Mouse (Mus musculus): ENCODE data around the gene Cib1. TPM values are rescaled to one million over a fixed set of nuclear protein-coding genes. Genes with fewer than 3 reads are reported as not detected.

Gene Cib1
- polyA plus RNA-seq, 1 experiment from 2014 or later = 26.0 TPM

DNA sequence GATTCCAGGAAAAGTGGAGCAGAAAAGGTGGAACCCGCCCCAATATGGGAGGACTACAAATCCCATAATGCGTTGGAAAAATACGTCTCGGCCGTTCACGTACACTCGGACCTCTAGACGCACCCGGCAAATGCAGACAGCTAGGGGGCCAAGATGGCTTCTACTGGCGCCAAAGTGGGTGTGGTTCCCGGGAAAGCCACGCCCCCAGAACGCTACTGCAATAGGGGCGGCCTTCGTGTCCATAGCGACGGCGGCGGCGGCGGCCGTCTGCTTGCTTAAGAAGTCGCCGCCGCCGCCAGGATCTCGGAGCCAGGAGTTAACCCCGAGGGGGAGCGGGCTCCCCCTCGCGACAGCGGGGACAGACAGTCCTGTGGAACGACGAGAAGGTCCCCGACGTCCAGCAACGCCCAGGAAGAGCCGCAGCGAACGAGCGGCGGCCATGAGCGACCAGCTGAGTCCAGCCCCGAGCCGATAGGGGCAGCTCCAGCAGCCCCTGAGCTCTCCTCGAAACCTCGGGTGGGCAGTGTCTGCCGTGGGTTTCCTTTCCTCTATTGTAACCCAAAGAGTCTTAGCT lies 13.6 kb upstream of the Cib1 start, which contains the start of gene Ttll13:
Ttll13 (plus strand) TSS at position 229 of the 574 bp plus-strand sequence.
- Histone ChIP-seq H3K9me3 (replicated peaks; ENCODE audit: control insufficient read depth, low read length, poor library complexity, severe bottlenecking) (no peaks in the 10 kb centered on the region), H3K27me3 (ENCODE audit: control insufficient read depth, insufficient read depth, low read depth, low read length) (no peaks in the 10 kb centered on the region), H3K9ac (ENCODE audit: low read depth, low read length) (peak within 1 kb of the TSS; percentile 72), H3K27ac (ENCODE audit: low read length) (peak within 1 kb of the TSS; percentile 87), H3K4me1 (ENCODE audit: control insufficient read depth, insufficient read depth, low read length) (no peaks in the 10 kb centered on the region), H3K36me3 (ENCODE audit: control insufficient read depth, insufficient read depth, low read length) (no peaks in the 10 kb centered on the region), H3K4me3 (ENCODE audit: low read depth, low read length) (peak within 1 kb of the TSS; percentile 54), H3K4me2 (ENCODE audit: low read length) (peak within 1 kb of the TSS; percentile 63)
- under 1% methylated on average over 48 of the region's 48 CpGs for WGBS
- peak; percentile 98 for ATAC-seq

DNA sequence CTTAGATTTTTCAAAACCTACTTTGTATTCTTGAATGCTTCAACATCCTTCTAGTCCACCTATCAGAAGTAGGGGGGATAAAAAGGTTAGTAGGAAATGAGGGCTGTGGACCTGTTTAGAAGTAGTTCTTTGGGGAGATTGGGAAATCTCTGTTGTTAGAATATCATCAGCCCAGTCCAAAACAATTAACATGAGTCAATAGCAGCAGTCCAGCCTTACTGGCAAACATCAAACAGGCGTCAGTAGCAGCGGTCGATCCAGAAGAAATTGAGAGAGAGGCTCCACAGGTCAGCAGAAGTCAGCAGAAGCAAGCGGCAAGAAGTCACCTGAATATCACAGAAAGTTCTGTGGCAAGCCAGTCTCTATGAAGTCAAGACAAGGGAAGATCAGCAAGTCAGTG lies 12.2 kb upstream of the Cib1 start:
- no peaks in the 10 kb centered on the region for H3K27me3 ChIP-seq (ENCODE audit: control insufficient read depth, insufficient read depth, low read depth, low read length)
- ATAC-seq = no peak

DNA sequence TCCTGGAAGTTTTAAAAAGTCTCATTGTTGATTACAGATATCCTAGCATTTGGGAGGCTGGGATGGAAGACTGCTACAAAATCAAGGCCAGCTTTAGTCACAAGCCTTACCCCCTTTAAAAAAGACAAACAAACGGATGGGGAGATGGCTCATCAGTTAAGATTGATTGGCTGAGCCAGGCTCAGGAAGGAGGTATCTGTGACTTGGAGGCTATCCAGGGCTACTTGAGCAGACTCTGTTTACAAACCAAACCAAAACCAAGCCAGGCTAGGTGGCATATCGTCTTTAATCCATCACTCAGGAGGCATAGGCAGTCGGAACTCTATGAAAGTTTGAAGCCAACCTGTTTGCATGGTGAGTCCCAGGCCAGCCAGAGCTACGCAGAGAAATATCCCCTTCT lies 9.0 kb upstream of the Cib1 start:
- Histone ChIP-seq H3K36me3 (ENCODE audit: control insufficient read depth, insufficient read depth, low read length) (peaks cover 13% of the 10 kb centered on the region), H3K4me3 (ENCODE audit: low read depth, low read length) (no peak overlapping the region), H3K4me1 (ENCODE audit: control insufficient read depth, insufficient read depth, low read length) (no peaks in the 10 kb centered on the region), H3K9me3 (replicated peaks; ENCODE audit: control insufficient read depth, low read length, poor library complexity, severe bottlenecking) (no peaks in the 10 kb centered on the region), H3K27ac (ENCODE audit: low read length) (no peak overlapping the region), H3K9ac (ENCODE audit: low read depth, low read length) (no peak overlapping the region), H3K4me2 (ENCODE audit: low read length) (no peak overlapping the region), H3K27me3 (ENCODE audit: control insufficient read depth, insufficient read depth, low read depth, low read length) (no peaks in the 10 kb centered on the region)
- ATAC-seq = no peak
- WGBS = 91% methylated on average over 4 of the region's 4 CpGs

More for the DNA sequence above, 12.2 kb upstream of the Cib1 start:
- no peak overlapping the region for H3K4me3 ChIP-seq (ENCODE audit: low read depth, low read length)
- no peak overlapping the region for H3K27ac ChIP-seq (ENCODE audit: low read length)
- peaks cover 6% of the 10 kb centered on the region; the same call in 1 of the 2 replicates for H3K36me3 ChIP-seq (ENCODE audit: control insufficient read depth, insufficient read depth, low read length)
- H3K9ac ChIP-seq (ENCODE audit: low read depth, low read length) = no peak overlapping the region
- no peak overlapping the region for H3K4me2 ChIP-seq (ENCODE audit: low read length)
- H3K9me3 ChIP-seq (replicated peaks; ENCODE audit: control insufficient read depth, low read length, poor library complexity, severe bottlenecking) = no peaks in the 10 kb centered on the region
- WGBS = 93% methylated on average over 4 of the region's 4 CpGs
- H3K4me1 ChIP-seq (ENCODE audit: control insufficient read depth, insufficient read depth, low read length) = no peaks in the 10 kb centered on the region

DNA sequence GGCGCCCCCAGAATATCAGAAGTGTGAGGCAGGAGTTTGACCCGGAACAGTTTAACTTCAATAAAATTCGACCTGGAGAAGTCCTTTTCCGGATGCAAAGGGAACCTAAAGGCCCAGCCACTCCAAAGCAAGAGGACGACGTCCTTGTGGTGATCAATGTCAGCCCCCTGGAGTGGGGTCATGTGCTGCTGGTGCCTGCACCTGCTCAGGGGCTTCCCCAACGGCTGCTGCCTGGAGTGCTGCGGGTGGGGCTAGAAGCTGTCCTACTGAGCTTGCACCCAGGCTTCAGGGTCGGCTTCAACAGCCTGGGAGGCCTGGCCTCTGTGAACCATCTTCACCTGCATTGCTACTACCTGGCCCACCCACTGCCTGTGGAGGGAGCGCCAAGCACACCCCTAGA lies 5.9 kb upstream of the Cib1 start:
- no peak overlapping the region for H3K4me2 ChIP-seq (ENCODE audit: low read length)
- H3K36me3 ChIP-seq (ENCODE audit: control insufficient read depth, insufficient read depth, low read length) = peaks cover 13% of the 10 kb centered on the region
- H3K27me3 ChIP-seq (ENCODE audit: control insufficient read depth, insufficient read depth, low read depth, low read length) = no peaks in the 10 kb centered on the region
- no peak overlapping the region for H3K27ac ChIP-seq (ENCODE audit: low read length)
- H3K9me3 ChIP-seq (replicated peaks; ENCODE audit: control insufficient read depth, low read length, poor library complexity, severe bottlenecking) = no peaks in the 10 kb centered on the region
- peaks cover 11% of the 10 kb centered on the region for H3K4me1 ChIP-seq (ENCODE audit: control insufficient read depth, insufficient read depth, low read length)
- H3K4me3 ChIP-seq (ENCODE audit: low read depth, low read length) = no peak overlapping the region
- no peak overlapping the region for H3K9ac ChIP-seq (ENCODE audit: low read depth, low read length)
- no peak for ATAC-seq
- 91% methylated on average over 10 of the region's 10 CpGs for WGBS

DNA sequence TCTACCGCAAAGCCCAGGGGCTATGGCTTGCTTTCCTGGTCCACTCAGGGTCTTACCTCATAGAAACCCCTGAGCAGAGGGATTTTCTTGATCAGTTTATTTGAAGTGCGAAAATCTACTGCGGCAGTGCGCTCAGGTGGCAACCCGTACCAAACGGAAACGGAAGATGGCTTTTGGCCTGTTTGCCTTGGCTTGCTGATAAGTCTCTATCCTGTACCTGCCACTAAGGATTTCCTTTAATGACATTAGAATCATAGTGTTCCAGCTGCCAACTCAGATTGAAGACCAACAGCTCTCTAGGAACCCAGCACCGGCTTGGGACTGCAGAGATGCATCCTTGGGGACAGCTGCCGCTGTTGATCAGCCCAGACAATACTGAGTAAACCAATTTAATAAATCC lies 1.2 kb upstream of the Cib1 start:
- 68% methylated on average over 9 of the region's 9 CpGs for WGBS
- no peak for ATAC-seq
- Histone ChIP-seq H3K36me3 (ENCODE audit: control insufficient read depth, insufficient read depth, low read length) (peaks cover 4% of the 10 kb centered on the region), H3K4me2 (ENCODE audit: low read length) (peak overlapping the region; percentile 83), H3K9me3 (replicated peaks; ENCODE audit: control insufficient read depth, low read length, poor library complexity, severe bottlenecking) (no peaks in the 10 kb centered on the region), H3K4me3 (ENCODE audit: low read depth, low read length) (no peak overlapping the region), H3K9ac (ENCODE audit: low read depth, low read length) (peak overlapping the region; percentile 46; the same call in 1 of the 2 replicates), H3K27me3 (ENCODE audit: control insufficient read depth, insufficient read depth, low read depth, low read length) (peaks cover 7% of the 10 kb centered on the region), H3K27ac (ENCODE audit: low read length) (no peak overlapping the region), H3K4me1 (ENCODE audit: control insufficient read depth, insufficient read depth, low read length) (peaks cover 22% of the 10 kb centered on the region)

DNA sequence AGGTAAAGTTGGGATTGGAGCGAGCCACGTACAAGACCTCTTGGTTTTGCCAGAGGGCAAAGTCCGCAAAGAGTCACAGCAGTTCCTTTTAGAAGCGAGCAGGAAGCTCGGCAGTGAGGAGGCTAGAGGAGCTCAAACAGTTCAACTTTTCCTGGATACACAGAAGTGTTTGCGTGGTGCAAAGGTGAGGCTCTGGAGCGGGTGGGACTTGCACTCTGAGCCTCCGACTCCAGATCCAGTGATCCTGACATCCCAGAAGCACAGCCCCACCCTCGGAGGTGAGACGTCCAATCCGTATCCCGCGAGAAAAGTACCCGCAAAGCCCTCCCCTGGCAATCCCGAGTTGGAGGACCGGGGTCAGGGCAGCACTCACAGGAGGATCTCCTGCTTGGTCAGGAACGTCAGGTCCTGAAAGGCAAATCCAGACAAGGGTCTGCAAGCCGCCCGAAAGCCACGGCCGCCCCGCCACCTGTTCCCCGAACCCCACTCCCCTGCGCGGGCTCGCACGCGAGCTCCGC lies 583 bp downstream of the Cib1 start:
- H3K27me3 ChIP-seq (ENCODE audit: control insufficient read depth, insufficient read depth, low read depth, low read length) = peaks cover 7% of the 10 kb centered on the region
- H3K27ac ChIP-seq (ENCODE audit: low read length) = no peak overlapping the region
- ATAC-seq = no peak; the same call in none of the 2 replicates

DNA sequence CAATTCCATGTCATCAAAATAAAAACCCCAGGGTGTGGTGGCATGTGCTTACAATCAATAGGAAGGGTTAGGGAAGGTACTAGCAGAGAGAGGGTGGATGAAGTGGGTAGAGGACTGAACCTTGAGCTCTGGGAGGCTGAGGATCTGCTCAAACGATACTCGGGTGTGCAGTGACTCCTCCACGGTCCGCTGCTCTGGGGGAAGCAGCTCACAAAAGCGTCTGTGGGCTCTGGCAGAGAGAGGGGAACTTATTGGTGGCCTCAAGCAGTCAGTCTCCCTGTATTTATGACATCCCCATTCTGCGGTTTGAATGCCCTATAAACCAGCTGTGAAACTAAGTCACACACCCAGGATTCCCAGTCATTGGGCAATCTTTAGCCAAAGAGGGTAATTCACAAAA lies 2.4 kb downstream of the Cib1 start:
- ATAC-seq = no peak

More for the DNA sequence above, 583 bp downstream of the Cib1 start:
- Histone ChIP-seq H3K4me3 (ENCODE audit: low read depth, low read length) (peak overlapping the region; percentile 69), H3K36me3 (ENCODE audit: control insufficient read depth, insufficient read depth, low read length) (peaks cover 4% of the 10 kb centered on the region; the same call in 1 of the 2 replicates), H3K4me2 (ENCODE audit: low read length) (peak overlapping the region; percentile 83), H3K9ac (ENCODE audit: low read depth, low read length) (peak overlapping the region; percentile 66), H3K9me3 (replicated peaks; ENCODE audit: control insufficient read depth, low read length, poor library complexity, severe bottlenecking) (no peaks in the 10 kb centered on the region), H3K4me1 (ENCODE audit: control insufficient read depth, insufficient read depth, low read length) (peaks cover 22% of the 10 kb centered on the region)
- WGBS = 2% methylated on average over 29 of the region's 29 CpGs

DNA sequence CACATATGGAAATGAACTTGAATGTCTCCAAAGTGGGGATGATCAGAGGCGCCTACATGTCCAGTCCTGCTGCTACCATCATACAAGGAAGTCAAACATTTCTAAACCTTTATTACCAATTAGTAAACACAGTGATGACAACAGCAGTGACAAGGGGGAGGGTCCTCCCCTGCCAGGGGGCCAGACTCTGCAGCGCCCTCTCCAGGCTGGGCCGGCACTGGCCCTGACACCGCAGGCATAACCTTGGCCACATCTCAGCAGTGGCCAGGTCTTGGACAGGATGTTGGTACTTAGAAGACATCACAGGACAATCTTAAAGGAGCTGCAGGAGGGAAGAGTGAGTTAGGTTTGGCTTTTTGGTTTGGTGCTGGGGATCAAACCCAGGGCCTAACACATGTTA lies 5.5 kb downstream of the Cib1 start:
- 96% methylated on average over 4 of the region's 4 CpGs for WGBS

More for the DNA sequence above, 2.4 kb downstream of the Cib1 start:
- H3K9me3 ChIP-seq (replicated peaks; ENCODE audit: control insufficient read depth, low read length, poor library complexity, severe bottlenecking) = no peaks in the 10 kb centered on the region
- H3K9ac ChIP-seq (ENCODE audit: low read depth, low read length) = peak overlapping the region; percentile 7; the same call in 1 of the 2 replicates
- no peak overlapping the region for H3K4me3 ChIP-seq (ENCODE audit: low read depth, low read length)
- H3K4me2 ChIP-seq (ENCODE audit: low read length) = no peak overlapping the region
- WGBS = 53% methylated on average over 6 of the region's 6 CpGs
- peaks cover 11% of the 10 kb centered on the region for H3K36me3 ChIP-seq (ENCODE audit: control insufficient read depth, insufficient read depth, low read length)
- no peak overlapping the region for H3K27ac ChIP-seq (ENCODE audit: low read length)
- peaks cover 22% of the 10 kb centered on the region for H3K4me1 ChIP-seq (ENCODE audit: control insufficient read depth, insufficient read depth, low read length)
- H3K27me3 ChIP-seq (ENCODE audit: control insufficient read depth, insufficient read depth, low read depth, low read length) = peaks cover 7% of the 10 kb centered on the region

DNA sequence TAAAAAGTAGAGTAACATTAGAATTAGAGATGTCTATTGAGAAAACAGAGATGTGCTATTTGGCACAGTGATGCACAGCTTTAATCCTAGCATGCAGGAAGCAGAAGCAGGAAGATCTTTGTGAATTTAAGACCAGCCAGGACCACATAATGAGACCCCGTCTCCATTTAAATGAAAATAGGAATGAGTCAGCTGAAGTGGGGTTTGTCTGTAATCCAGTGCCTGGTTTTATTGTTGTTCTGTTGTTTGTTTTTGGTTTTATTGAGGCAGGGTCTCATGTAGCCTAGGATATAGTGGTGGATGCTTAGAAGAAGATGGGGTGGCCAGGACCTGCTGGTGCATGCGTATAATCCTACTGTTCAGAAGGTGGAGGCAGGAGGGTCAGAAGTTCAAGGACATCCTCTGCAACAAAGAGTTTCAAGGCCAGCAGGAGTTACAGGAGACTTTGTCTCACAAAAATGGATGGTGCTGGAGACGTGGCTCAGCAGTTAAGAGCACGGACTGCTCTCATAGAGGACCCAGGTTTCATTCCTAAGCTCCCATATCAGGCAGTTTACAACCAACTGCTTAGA lies 11.3 kb downstream of the Cib1 start:
- Histone ChIP-seq H3K4me3 (ENCODE audit: low read depth, low read length) (no peak overlapping the region), H3K36me3 (ENCODE audit: control insufficient read depth, insufficient read depth, low read length) (peaks cover 61% of the 10 kb centered on the region), H3K27me3 (ENCODE audit: control insufficient read depth, insufficient read depth, low read depth, low read length) (no peaks in the 10 kb centered on the region), H3K9me3 (replicated peaks; ENCODE audit: control insufficient read depth, low read length, poor library complexity, severe bottlenecking) (no peaks in the 10 kb centered on the region), H3K27ac (ENCODE audit: low read length) (no peak overlapping the region), H3K4me2 (ENCODE audit: low read length) (no peak overlapping the region), H3K4me1 (ENCODE audit: control insufficient read depth, insufficient read depth, low read length) (no peaks in the 10 kb centered on the region), H3K9ac (ENCODE audit: low read depth, low read length) (no peak overlapping the region)
- 85% methylated on average over 4 of the region's 4 CpGs for WGBS
- no peak for ATAC-seq

More for the DNA sequence above, 5.5 kb downstream of the Cib1 start:
- Histone ChIP-seq H3K27me3 (ENCODE audit: control insufficient read depth, insufficient read depth, low read depth, low read length) (peaks cover 7% of the 10 kb centered on the region), H3K4me1 (ENCODE audit: control insufficient read depth, insufficient read depth, low read length) (peaks cover 6% of the 10 kb centered on the region), H3K36me3 (ENCODE audit: control insufficient read depth, insufficient read depth, low read length) (peaks cover 28% of the 10 kb centered on the region), H3K4me3 (ENCODE audit: low read depth, low read length) (no peak overlapping the region), H3K4me2 (ENCODE audit: low read length) (no peak overlapping the region), H3K9me3 (replicated peaks; ENCODE audit: control insufficient read depth, low read length, poor library complexity, severe bottlenecking) (no peaks in the 10 kb centered on the region), H3K9ac (ENCODE audit: low read depth, low read length) (no peak overlapping the region), H3K27ac (ENCODE audit: low read length) (no peak overlapping the region)
- no peak for ATAC-seq
